ENCODE assay signal across 7 mouse cellular contexts in genomic region chr2:101885768-101886438, GRCm38 (mm10). TPM values are rescaled to one million over a fixed set of nuclear protein-coding genes. Genes with fewer than 3 reads are reported as not detected.
DNase-seq lines count a peak whose midpoint lies in the region; ATAC-seq and TF ChIP-seq lines count a peak whose summit lies in the region.

Gene Commd9 (plus strand): TSS chr2:101886247.

- intact Hi-C loops in left cerebral cortex, postnatal 4 days (cut with DNase I), result no loop called here

- no peak for TF ChIP-seq POLR2A in small intestine, adult 2 months (IDR thresholded peaks at IDR 0.05; ENCODE audit: low read depth, low read length)

- ATAC-seq in intestine, postnatal 0 days, result peak; percentile 97
- peak; percentile 97 for ATAC-seq in midbrain, embryonic 12.5 days (ENCODE audit: low FRiP score, low read depth)

- peak within 1 kb of the TSS; percentile 80 for H3K4me3 ChIP-seq in embryonic facial prominence, embryonic 10.5 days
- H3K4me3 ChIP-seq in intestine, postnatal 0 days (ENCODE audit: low read depth, low read length), result peak within 1 kb of the TSS; percentile 85
- H3K4me3 ChIP-seq in midbrain, embryonic 12.5 days, result peak within 1 kb of the TSS; percentile 82
- peak within 1 kb of the TSS; percentile 81 for H3K4me3 ChIP-seq in small intestine, adult 2 months (ENCODE audit: low read depth, low read length)

- no peaks in the 10 kb centered on the region for H3K36me3 ChIP-seq in embryonic facial prominence, embryonic 10.5 days (replicated peaks)
- no peaks in the 10 kb centered on the region for H3K36me3 ChIP-seq in intestine, postnatal 0 days (ENCODE audit: control insufficient read depth, insufficient read depth)
- no peaks in the 10 kb centered on the region for H3K36me3 ChIP-seq in midbrain, embryonic 12.5 days
- no peaks in the 10 kb centered on the region for H3K36me3 ChIP-seq in small intestine, adult 2 months (ENCODE audit: control insufficient read depth, insufficient read depth, low read length)

- H3K27me3 ChIP-seq in embryonic facial prominence, embryonic 10.5 days (replicated peaks; ENCODE audit: low read depth, poor library complexity, severe bottlenecking), result 0 out of 2 replicates have a peak, but pooled peaks cover 25% of the 10 kb centered on the region
- no peaks in the 10 kb centered on the region for H3K27me3 ChIP-seq in intestine, postnatal 0 days (replicated peaks; ENCODE audit: control insufficient read depth, insufficient read depth, low read length)
- H3K27me3 ChIP-seq in midbrain, embryonic 12.5 days, result peaks cover 8% of the 10 kb centered on the region; the same call in 1 of the 2 replicates
- no peaks in the 10 kb centered on the region for H3K27me3 ChIP-seq in small intestine, adult 2 months (ENCODE audit: control insufficient read depth, insufficient read depth, low read length)

- no peaks in the 10 kb centered on the region for H3K9me3 ChIP-seq in embryonic facial prominence, embryonic 10.5 days
- no peaks in the 10 kb centered on the region for H3K9me3 ChIP-seq in intestine, postnatal 0 days (ENCODE audit: control insufficient read depth)
- H3K9me3 ChIP-seq in midbrain, embryonic 12.5 days, result no peaks in the 10 kb centered on the region

- peak; percentile 18; the same call in 1 of the 2 replicates for TF ChIP-seq CTCF in intestine, postnatal 0 days (IDR thresholded peaks at IDR 0.05; ENCODE audit: low read depth)
- no peak for TF ChIP-seq CTCF in small intestine, adult 2 months (IDR thresholded peaks at IDR 0.05; ENCODE audit: extremely low read depth, insufficient read length, insufficient replicate concordance, low read depth, low read length)

- H3K4me2 ChIP-seq in intestine, postnatal 0 days (replicated peaks; ENCODE audit: low read depth), result peak within 1 kb of the TSS; percentile 78
- H3K4me2 ChIP-seq in midbrain, embryonic 12.5 days (replicated peaks), result peak within 1 kb of the TSS; percentile 75

- H3K4me1 ChIP-seq in embryonic facial prominence, embryonic 10.5 days, result peaks cover 14% of the 10 kb centered on the region
- peaks cover 5% of the 10 kb centered on the region for H3K4me1 ChIP-seq in intestine, postnatal 0 days (replicated peaks; ENCODE audit: control insufficient read depth, insufficient read depth, low read length)
- peaks cover 12% of the 10 kb centered on the region for H3K4me1 ChIP-seq in midbrain, embryonic 12.5 days
- peaks cover 2% of the 10 kb centered on the region; the same call in 1 of the 2 replicates for H3K4me1 ChIP-seq in small intestine, adult 2 months (ENCODE audit: control insufficient read depth, insufficient read depth, insufficient read length, low read length)

- 13% methylated on average over 22 of the region's 22 CpGs for WGBS in embryonic facial prominence, embryonic 10.5 days
- 12% methylated on average over 22 of the region's 22 CpGs for WGBS in intestine, postnatal 0 days
- 12% methylated on average over 22 of the region's 22 CpGs for WGBS in midbrain, embryonic 12.5 days
- 11% methylated on average over 22 of the region's 22 CpGs for whole genome bisulfite sequencing in small intestine, adult 2 months

- H3K27ac ChIP-seq in embryonic facial prominence, embryonic 10.5 days (replicated peaks), result peak within 1 kb of the TSS; percentile 83
- H3K27ac ChIP-seq in intestine, postnatal 0 days (ENCODE audit: low read depth, low read length), result peak within 1 kb of the TSS; percentile 21; the same call in 1 of the 2 replicates
- H3K27ac ChIP-seq in midbrain, embryonic 12.5 days (replicated peaks), result 0 out of 2 replicates have a peak within 1 kb of the TSS, but pooled peaks have one; percentile 10
- H3K27ac ChIP-seq in small intestine, adult 2 months (ENCODE audit: insufficient read depth, low read depth, low read length), result peak within 1 kb of the TSS; percentile 26; the same call in 1 of the 2 replicates

- peak within 1 kb of the TSS; percentile 76 for H3K9ac ChIP-seq in intestine, postnatal 0 days (ENCODE audit: low read depth, low read length)
- peak within 1 kb of the TSS; percentile 68 for H3K9ac ChIP-seq in midbrain, embryonic 12.5 days (replicated peaks)

- peak; percentile 95 for DNase-seq in adrenal gland, postnatal 10 days
- DNase-seq in embryonic facial prominence, embryonic 10.5 days (ENCODE audit: low spot score), result peak; percentile 93
- peak; percentile 75 for DNase-seq in gonadal fat pad, adult 2 months (ENCODE audit: low read depth)
- DNase-seq in left cerebral cortex, postnatal 4 days, result peak; percentile 92

RNA-seq across cellular contexts. Expression of gene Commd9, which starts in this region (rescaled TPM):
- total RNA-seq in adrenal gland, postnatal 10 days (2021), result 10 to 100 TPM; 33.8 to 36.2 TPM
- 60.6 and 61.8 TPM in 2 replicates for polyA plus RNA-seq in embryonic facial prominence, embryonic 10.5 days (2016; fragmentation: Nextera tagmentation; extraction: Ambion mirVana)
- polyA plus RNA-seq in gonadal fat pad, adult 2 months (2012; rRNA removed), result 56.4 and 90.2 TPM in 2 replicates
- 81.6 and 83.3 TPM in 2 replicates for polyA plus RNA-seq in intestine, postnatal 0 days (2015; fragmentation: Nextera tagmentation; extraction: Ambion mirVana)
- 10 to 100 TPM; 47.8 to 48.1 TPM for total RNA-seq in left cerebral cortex, postnatal 4 days (2021)
- 76.3 and 83.1 TPM in 2 replicates for polyA plus RNA-seq in midbrain, embryonic 12.5 days (2016; fragmentation: Nextera tagmentation; extraction: Ambion mirVana)
- 16.8 and 23.6 TPM in 2 replicates for polyA plus RNA-seq in small intestine, adult 2 months (2012; rRNA removed)

Comparison
In these comparisons a context has a peak if more than half of its experiments do, and no peak if none do; other contexts are left out.
1. Peak in every context shown above with its lines: DNase-seq, ATAC-seq, H3K4me3 ChIP-seq and H3K27ac ChIP-seq.
2. H3K27ac ChIP-seq: peak in every context shown above with its lines; median percentile 83 in embryonic facial prominence, embryonic 10.5 days; 26 in small intestine, adult 2 months; 21 in intestine, postnatal 0 days; 10 in midbrain, embryonic 12.5 days.